Mouse (Mus musculus): ENCODE results near the gene Prdm10. TPM values are rescaled to one million over a fixed set of nuclear protein-coding genes. Genes with fewer than 3 reads are reported as not detected.

Gene Prdm10
- polyA plus RNA-seq, 1 experiment from 2014 or later: 4.7 TPM

DNA sequence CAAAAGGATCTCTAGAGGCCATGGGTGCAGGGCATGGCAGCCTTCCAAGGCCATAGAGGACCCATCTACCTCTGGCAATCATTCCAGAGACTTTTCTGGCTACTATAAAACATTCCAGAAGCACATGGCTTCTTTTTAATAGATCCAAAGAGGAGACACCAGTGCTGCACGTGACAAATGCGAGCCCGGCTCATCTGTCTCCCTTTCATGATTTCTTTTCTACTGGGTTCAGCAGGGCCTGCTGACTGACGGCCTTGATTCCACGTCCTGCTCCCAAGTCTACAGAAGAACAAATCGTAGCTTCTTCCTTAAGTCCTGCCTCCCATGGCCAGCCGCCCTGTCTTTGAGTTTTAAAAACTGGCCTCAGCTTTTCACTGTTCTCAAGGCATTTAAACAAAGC, 1.7 kb upstream of the Prdm10 start:
- no peak for ATAC-seq (replicated peaks; ENCODE audit: insufficient number of reproducible peaks, low FRiP score, low TSS enrichment)
- no peak overlapping the region for H3K4me3 ChIP-seq (ENCODE audit: low read depth, low read length)
- H3K27ac ChIP-seq (ENCODE audit: low read depth, low read length): no peak overlapping the region
- no peaks in the 10 kb centered on the region for H3K27me3 ChIP-seq (ENCODE audit: control insufficient read depth, insufficient read depth, low read length)
- no peak overlapping the region for H3K4me2 ChIP-seq
- no peak overlapping the region for H3K9ac ChIP-seq (ENCODE audit: low read depth, low read length)
- 81% methylated on average over 7 of the region's 7 CpGs for WGBS (ENCODE audit: insufficient replicate concordance)
- H3K9me3 ChIP-seq (replicated peaks; ENCODE audit: control insufficient read depth, low read length): no peaks in the 10 kb centered on the region
- H3K36me3 ChIP-seq (ENCODE audit: control insufficient read depth, insufficient read depth, low read length): no peaks in the 10 kb centered on the region
- H3K4me1 ChIP-seq (ENCODE audit: control insufficient read depth, insufficient read depth, low read length): peaks cover 3% of the 10 kb centered on the region; the same call in 1 of the 2 replicates

DNA sequence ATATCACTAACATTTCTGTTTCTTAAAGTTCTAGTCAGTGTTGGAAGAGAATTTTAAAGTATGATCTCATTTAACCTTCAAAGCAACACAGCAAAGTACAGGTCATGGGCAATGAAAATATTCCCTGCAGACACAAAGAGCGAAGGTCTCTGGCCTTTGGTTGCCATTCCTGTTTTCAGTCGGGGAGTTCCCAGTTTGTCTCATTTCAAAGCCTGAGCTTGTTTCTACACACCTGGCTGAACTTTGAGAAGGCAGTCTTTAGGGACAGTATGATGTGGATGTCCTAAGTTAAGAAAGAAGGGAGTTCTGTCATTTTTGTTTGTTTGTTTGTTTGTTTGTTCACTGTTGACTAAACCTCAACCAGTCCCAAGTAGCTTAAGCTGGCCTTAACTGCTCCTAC, 1.0 kb upstream of the Prdm10 start:
- H3K9ac ChIP-seq (ENCODE audit: low read depth, low read length): peak overlapping the region; percentile 90
- no peaks in the 10 kb centered on the region for H3K36me3 ChIP-seq (ENCODE audit: control insufficient read depth, insufficient read depth, low read length)
- no peaks in the 10 kb centered on the region for H3K27me3 ChIP-seq (ENCODE audit: control insufficient read depth, insufficient read depth, low read length)
- peak overlapping the region; percentile 91 for H3K4me3 ChIP-seq (ENCODE audit: low read depth, low read length)
- 69% methylated on average over 2 of the region's 2 CpGs for WGBS (ENCODE audit: insufficient replicate concordance)
- H3K4me2 ChIP-seq: peak overlapping the region; percentile 64
- peaks cover 3% of the 10 kb centered on the region; the same call in 1 of the 2 replicates for H3K4me1 ChIP-seq (ENCODE audit: control insufficient read depth, insufficient read depth, low read length)
- no peak for ATAC-seq (replicated peaks; ENCODE audit: insufficient number of reproducible peaks, low FRiP score, low TSS enrichment)
- no peaks in the 10 kb centered on the region for H3K9me3 ChIP-seq (replicated peaks; ENCODE audit: control insufficient read depth, low read length)
- peak overlapping the region; percentile 99 for H3K27ac ChIP-seq (ENCODE audit: low read depth, low read length)

DNA sequence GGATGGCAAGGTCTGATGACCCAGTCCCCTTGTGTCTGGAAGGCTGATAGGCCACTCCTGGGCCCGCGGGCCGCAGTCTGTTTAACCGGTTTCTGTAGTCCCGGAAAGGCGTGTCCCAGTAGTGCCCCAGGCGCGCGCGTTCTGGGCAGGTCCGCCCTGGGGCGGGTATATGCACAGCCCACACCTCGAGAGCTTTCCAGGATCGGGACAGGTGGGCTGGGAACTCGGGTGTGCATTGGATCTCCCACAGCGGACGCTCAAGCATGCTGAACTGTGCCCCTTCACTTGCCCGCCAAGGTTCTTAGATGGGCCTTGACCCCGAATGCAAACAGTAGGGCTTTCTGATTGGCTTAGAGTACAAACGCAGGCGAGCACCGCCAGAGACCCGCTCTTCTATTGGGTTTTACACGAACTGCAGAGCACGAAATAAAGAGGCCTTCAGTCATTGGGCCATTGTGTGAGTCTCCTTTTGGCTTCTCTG, 413 bp upstream of the Prdm10 start:
- Histone ChIP-seq H3K9ac (ENCODE audit: low read depth, low read length) (peak overlapping the region; percentile 90), H3K27me3 (ENCODE audit: control insufficient read depth, insufficient read depth, low read length) (no peaks in the 10 kb centered on the region), H3K4me1 (ENCODE audit: control insufficient read depth, insufficient read depth, low read length) (peaks cover 3% of the 10 kb centered on the region; the same call in 1 of the 2 replicates), H3K36me3 (ENCODE audit: control insufficient read depth, insufficient read depth, low read length) (no peaks in the 10 kb centered on the region), H3K4me3 (ENCODE audit: low read depth, low read length) (peak overlapping the region; percentile 91), H3K4me2 (peak overlapping the region; percentile 64), H3K9me3 (replicated peaks; ENCODE audit: control insufficient read depth, low read length) (no peaks in the 10 kb centered on the region), H3K27ac (ENCODE audit: low read depth, low read length) (peak overlapping the region; percentile 99)
- peak; percentile 77 for ATAC-seq (replicated peaks; ENCODE audit: insufficient number of reproducible peaks, low FRiP score, low TSS enrichment)
- under 1% methylated on average over 25 of the region's 25 CpGs for WGBS (ENCODE audit: insufficient replicate concordance)

DNA sequence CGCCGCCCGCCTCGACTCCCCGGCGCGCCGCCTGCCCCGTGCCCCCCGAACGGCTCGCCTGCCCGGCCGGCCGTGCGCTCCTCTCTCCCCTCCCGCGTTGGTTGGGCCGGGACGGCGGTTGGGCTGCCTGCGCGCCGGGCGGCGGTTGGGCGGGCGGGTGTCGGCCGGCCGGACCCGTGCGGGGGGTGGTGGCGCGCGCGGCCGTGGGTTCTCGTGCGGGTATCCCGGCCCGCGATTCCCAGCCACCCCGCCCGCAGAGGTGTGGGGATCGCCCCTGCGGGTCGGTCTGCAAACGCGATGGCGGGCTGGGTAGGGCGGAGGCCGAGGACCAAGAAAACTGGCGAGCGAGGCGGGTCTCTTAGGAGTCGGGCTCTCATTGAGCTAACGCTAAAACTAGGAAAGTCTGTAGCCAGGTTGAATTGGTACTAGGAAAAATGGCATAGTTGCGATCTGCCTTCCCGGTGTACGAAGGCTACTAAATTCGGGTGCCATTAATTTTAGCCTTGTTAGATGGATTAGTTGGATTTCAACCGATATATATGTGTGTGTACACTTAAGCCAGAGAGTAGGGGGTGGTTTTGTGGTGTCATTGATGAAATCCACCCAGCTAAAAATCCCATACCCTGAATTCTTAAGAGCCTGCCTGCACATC, 799 bp downstream of the Prdm10 start:
- peak; percentile 73 for ATAC-seq (replicated peaks; ENCODE audit: insufficient number of reproducible peaks, low FRiP score, low TSS enrichment)
- peak overlapping the region; percentile 99 for H3K27ac ChIP-seq (ENCODE audit: low read depth, low read length)
- peak overlapping the region; percentile 64 for H3K4me2 ChIP-seq
- no peaks in the 10 kb centered on the region for H3K27me3 ChIP-seq (ENCODE audit: control insufficient read depth, insufficient read depth, low read length)
- peak overlapping the region; percentile 90 for H3K9ac ChIP-seq (ENCODE audit: low read depth, low read length)
- H3K4me3 ChIP-seq (ENCODE audit: low read depth, low read length): peak overlapping the region; percentile 91
- no peaks in the 10 kb centered on the region for H3K9me3 ChIP-seq (replicated peaks; ENCODE audit: control insufficient read depth, low read length)
- peaks cover 3% of the 10 kb centered on the region; the same call in 1 of the 2 replicates for H3K36me3 ChIP-seq (ENCODE audit: control insufficient read depth, insufficient read depth, low read length)
- under 1% methylated on average over 43 of the region's 63 CpGs for WGBS (ENCODE audit: insufficient replicate concordance)
- peaks cover 3% of the 10 kb centered on the region; the same call in 1 of the 2 replicates for H3K4me1 ChIP-seq (ENCODE audit: control insufficient read depth, insufficient read depth, low read length)

DNA sequence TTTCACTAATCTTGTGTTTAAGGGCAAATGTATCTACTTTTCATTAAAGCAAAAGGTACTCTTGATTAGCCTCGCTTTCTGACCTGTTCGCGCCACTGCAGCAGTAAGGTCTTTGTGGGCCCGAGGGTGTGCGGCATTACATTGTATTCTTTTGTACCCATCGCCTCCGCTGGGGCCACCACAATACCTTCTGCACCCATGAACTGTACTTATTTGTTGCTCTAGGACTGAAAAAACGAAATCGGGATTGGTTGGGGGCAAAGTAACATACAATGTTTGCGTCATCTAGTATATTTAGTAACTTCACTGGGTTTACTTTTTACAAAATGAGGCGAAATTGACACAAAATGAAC, 1.3 kb downstream of the Prdm10 start:
- H3K27me3 ChIP-seq (ENCODE audit: control insufficient read depth, insufficient read depth, low read length): no peaks in the 10 kb centered on the region
- ATAC-seq (replicated peaks; ENCODE audit: insufficient number of reproducible peaks, low FRiP score, low TSS enrichment): no peak
- H3K27ac ChIP-seq (ENCODE audit: low read depth, low read length): peak overlapping the region; percentile 99
- no peaks in the 10 kb centered on the region for H3K9me3 ChIP-seq (replicated peaks; ENCODE audit: control insufficient read depth, low read length)
- H3K9ac ChIP-seq (ENCODE audit: low read depth, low read length): peak overlapping the region; percentile 90
- H3K4me1 ChIP-seq (ENCODE audit: control insufficient read depth, insufficient read depth, low read length): peaks cover 3% of the 10 kb centered on the region; the same call in 1 of the 2 replicates
- peak overlapping the region; percentile 64 for H3K4me2 ChIP-seq
- 9% methylated on average over 11 of the region's 11 CpGs for WGBS (ENCODE audit: insufficient replicate concordance)
- peak overlapping the region; percentile 91 for H3K4me3 ChIP-seq (ENCODE audit: low read depth, low read length)
- peaks cover 3% of the 10 kb centered on the region; the same call in 1 of the 2 replicates for H3K36me3 ChIP-seq (ENCODE audit: control insufficient read depth, insufficient read depth, low read length)

DNA sequence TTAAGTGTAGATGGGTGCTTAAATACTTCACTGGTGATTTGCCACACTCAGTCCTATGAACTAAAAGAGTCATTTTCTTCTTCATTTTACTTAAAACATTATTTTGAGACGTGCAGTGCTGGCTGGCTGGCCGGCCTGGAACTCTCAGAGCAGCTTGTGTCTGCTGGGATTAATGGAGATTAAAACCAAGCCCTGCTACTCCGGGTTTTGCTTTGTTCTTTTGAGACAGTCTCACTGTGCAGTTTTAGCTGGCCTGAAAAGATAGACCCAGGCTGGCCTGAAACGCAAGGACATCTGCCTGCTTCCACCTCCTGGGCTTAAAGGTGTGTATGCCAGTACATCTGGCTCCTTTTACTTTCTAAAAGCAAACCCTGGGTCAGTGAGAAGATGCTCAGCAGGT, 2.2 kb downstream of the Prdm10 start:
- H3K4me3 ChIP-seq (ENCODE audit: low read depth, low read length): no peak overlapping the region
- no peaks in the 10 kb centered on the region for H3K27me3 ChIP-seq (ENCODE audit: control insufficient read depth, insufficient read depth, low read length)
- no peak for ATAC-seq (replicated peaks; ENCODE audit: insufficient number of reproducible peaks, low FRiP score, low TSS enrichment)
- H3K4me1 ChIP-seq (ENCODE audit: control insufficient read depth, insufficient read depth, low read length): peaks cover 3% of the 10 kb centered on the region; the same call in 1 of the 2 replicates
- 0 out of 2 replicates have a peak overlapping the region, but pooled peaks have one; percentile 10 for H3K9ac ChIP-seq (ENCODE audit: low read depth, low read length)
- peaks cover 3% of the 10 kb centered on the region; the same call in 1 of the 2 replicates for H3K36me3 ChIP-seq (ENCODE audit: control insufficient read depth, insufficient read depth, low read length)
- no peaks in the 10 kb centered on the region for H3K9me3 ChIP-seq (replicated peaks; ENCODE audit: control insufficient read depth, low read length)
- no peak overlapping the region for H3K27ac ChIP-seq (ENCODE audit: low read depth, low read length)
- 55% methylated on average over 4 of the region's 4 CpGs for WGBS (ENCODE audit: insufficient replicate concordance)
- H3K4me2 ChIP-seq: peak overlapping the region; percentile 64

DNA sequence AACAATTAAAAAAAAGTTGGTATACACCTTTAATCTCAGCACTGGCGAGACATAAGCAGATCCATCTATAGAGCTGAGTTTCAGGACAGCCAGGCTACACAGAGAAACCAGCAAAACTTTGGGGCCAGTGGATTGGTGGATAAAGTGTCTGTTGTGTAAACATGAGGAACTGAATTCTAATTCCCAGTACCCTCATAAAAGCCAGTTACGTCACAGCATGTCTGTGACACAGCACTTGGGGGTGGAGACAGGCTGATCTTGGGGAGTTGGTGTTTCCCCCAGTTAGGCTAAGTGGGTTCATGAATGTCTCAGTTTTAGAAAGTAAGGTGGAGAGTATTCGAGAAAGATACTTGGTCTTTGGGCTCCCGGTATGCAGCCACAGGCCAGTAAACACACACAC, 2.7 kb downstream of the Prdm10 start:
- no peaks in the 10 kb centered on the region for H3K9me3 ChIP-seq (replicated peaks; ENCODE audit: control insufficient read depth, low read length)
- no peak overlapping the region for H3K9ac ChIP-seq (ENCODE audit: low read depth, low read length)
- no peak overlapping the region for H3K27ac ChIP-seq (ENCODE audit: low read depth, low read length)
- ATAC-seq (replicated peaks; ENCODE audit: insufficient number of reproducible peaks, low FRiP score, low TSS enrichment): no peak
- H3K4me3 ChIP-seq (ENCODE audit: low read depth, low read length): no peak overlapping the region
- H3K27me3 ChIP-seq (ENCODE audit: control insufficient read depth, insufficient read depth, low read length): no peaks in the 10 kb centered on the region
- H3K36me3 ChIP-seq (ENCODE audit: control insufficient read depth, insufficient read depth, low read length): peaks cover 3% of the 10 kb centered on the region; the same call in 1 of the 2 replicates
- peaks cover 3% of the 10 kb centered on the region; the same call in 1 of the 2 replicates for H3K4me1 ChIP-seq (ENCODE audit: control insufficient read depth, insufficient read depth, low read length)
- WGBS (ENCODE audit: insufficient replicate concordance): 81% methylated on average over 4 of the region's 4 CpGs
- no peak overlapping the region; the same call in 1 of the 2 replicates for H3K4me2 ChIP-seq

DNA sequence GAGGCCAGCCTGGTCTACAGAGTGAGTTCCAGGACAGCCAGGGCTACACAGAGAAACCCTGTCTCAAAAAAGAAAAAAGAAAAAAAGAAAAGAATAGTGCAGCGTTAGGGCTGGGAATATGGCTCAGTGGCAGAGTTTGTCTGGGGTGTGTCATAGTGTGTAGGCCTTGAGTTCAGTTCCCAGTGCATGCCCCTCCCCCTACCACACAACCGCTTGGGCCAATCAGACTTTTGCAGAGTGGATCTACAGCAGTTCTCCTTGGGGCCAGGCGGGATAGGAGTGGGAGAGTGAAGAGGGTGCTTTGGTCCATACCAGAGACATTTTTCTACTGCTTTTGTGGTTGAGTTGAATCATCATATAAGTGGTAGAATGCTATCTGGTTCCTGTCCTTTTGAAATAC, 3.6 kb downstream of the Prdm10 start:
- no peaks in the 10 kb centered on the region for H3K9me3 ChIP-seq (replicated peaks; ENCODE audit: control insufficient read depth, low read length)
- no peak overlapping the region for H3K27ac ChIP-seq (ENCODE audit: low read depth, low read length)
- H3K4me2 ChIP-seq: no peak overlapping the region
- peaks cover 3% of the 10 kb centered on the region; the same call in 1 of the 2 replicates for H3K4me1 ChIP-seq (ENCODE audit: control insufficient read depth, insufficient read depth, low read length)
- H3K36me3 ChIP-seq (ENCODE audit: control insufficient read depth, insufficient read depth, low read length): peaks cover 3% of the 10 kb centered on the region; the same call in 1 of the 2 replicates
- no peak for ATAC-seq (replicated peaks; ENCODE audit: insufficient number of reproducible peaks, low FRiP score, low TSS enrichment)
- no peak overlapping the region for H3K9ac ChIP-seq (ENCODE audit: low read depth, low read length)
- H3K27me3 ChIP-seq (ENCODE audit: control insufficient read depth, insufficient read depth, low read length): no peaks in the 10 kb centered on the region
- WGBS (ENCODE audit: insufficient replicate concordance): 73% methylated on average over 3 of the region's 3 CpGs
- no peak overlapping the region for H3K4me3 ChIP-seq (ENCODE audit: low read depth, low read length)
